Mouse (Mus musculus): ENCODE results near the gene 4930442H23Rik. TPM values are rescaled to one million over a fixed set of nuclear protein-coding genes. Genes with fewer than 3 reads are reported as not detected.

4930442H23Rik gene
- total RNA-seq, 4 experiments from 2014 or later, result not detected

GRCm38 (mm10) chr10:81145778-81146177, 37.9 kb downstream of the 4930442H23Rik start:
- DNase-seq (ENCODE audit: low spot score in 2 of 2), result no peak

- DNase-seq (ENCODE audit: low spot score in 2 of 2), result no peak
These were observed 38.3 kb downstream of the 4930442H23Rik start for GRCm38 (mm10) chr10:81145307-81145706.

DNA sequence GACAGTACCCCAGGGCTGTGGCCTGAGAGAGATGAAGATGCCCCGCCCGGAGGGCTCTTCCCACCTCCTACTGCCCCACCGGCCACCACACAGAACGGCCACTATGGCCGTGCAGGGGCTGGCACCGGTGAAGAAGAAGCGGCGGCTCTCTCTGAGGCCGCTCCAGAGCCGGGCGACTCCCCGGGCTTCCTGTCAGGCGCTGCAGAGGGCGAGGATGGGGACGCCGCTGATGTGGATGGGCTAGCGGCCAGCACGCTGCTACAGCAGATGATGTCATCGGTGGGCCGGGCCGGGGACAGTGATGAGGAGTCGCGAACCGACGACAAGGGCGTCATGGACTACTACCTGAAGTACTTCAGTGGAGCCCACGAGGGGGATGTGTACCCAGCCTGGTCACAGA, 39.0 kb downstream of the 4930442H23Rik start:
- DNase-seq (ENCODE audit: low spot score in 2 of 2), result no peak

- no peak for DNase-seq (ENCODE audit: low spot score in 2 of 2)
These were observed 39.7 kb downstream of the 4930442H23Rik start for GRCm38 (mm10) chr10:81143845-81144437.

GRCm38 (mm10) chr10:81143157-81143633, 40.5 kb downstream of the 4930442H23Rik start:
- no peak for DNase-seq (ENCODE audit: low spot score in 2 of 2)

GRCm38 (mm10) chr10:81142551-81142981, 41.1 kb downstream of the 4930442H23Rik start:
- DNase-seq (ENCODE audit: low spot score in 2 of 2), result no peak

- DNase-seq (ENCODE audit: low spot score in 2 of 2), result no peak
These were observed 42.0 kb downstream of the 4930442H23Rik start for GRCm38 (mm10) chr10:81141455-81142210.

GRCm38 (mm10) chr10:81140717-81141454, 42.8 kb downstream of the 4930442H23Rik start:
- DNase-seq (ENCODE audit: low spot score in 2 of 2), result no peak

DNA sequence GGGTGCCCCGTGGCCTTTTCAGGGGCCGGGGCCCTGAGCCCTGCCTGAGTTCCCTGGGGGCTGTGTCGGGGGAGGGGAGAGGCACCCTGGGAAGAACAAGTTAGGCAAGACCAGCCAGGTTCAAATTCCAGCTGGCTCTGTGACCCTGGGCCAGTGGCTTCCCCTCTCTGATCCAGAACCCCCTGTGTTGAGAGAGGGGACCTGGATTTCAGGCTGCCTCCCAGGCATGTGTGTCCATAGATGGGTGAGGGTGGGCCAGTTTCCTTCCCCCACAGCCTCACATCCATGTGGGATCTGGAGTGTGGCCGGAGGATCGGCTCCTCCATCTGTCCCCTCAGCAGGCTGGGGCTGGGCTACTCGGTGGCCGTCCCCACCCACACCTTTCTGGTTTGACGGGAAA, 43.6 kb downstream of the 4930442H23Rik start:
- DNase-seq (ENCODE audit: low spot score in 2 of 2), result no peak

- DNase-seq (ENCODE audit: low spot score in 2 of 2), result no peak
These were observed 44.2 kb downstream of the 4930442H23Rik start for GRCm38 (mm10) chr10:81139529-81139846.

- DNase-seq (ENCODE audit: low spot score in 2 of 2), result no peak
These were observed 44.7 kb downstream of the 4930442H23Rik start for GRCm38 (mm10) chr10:81138821-81139528.

DNA sequence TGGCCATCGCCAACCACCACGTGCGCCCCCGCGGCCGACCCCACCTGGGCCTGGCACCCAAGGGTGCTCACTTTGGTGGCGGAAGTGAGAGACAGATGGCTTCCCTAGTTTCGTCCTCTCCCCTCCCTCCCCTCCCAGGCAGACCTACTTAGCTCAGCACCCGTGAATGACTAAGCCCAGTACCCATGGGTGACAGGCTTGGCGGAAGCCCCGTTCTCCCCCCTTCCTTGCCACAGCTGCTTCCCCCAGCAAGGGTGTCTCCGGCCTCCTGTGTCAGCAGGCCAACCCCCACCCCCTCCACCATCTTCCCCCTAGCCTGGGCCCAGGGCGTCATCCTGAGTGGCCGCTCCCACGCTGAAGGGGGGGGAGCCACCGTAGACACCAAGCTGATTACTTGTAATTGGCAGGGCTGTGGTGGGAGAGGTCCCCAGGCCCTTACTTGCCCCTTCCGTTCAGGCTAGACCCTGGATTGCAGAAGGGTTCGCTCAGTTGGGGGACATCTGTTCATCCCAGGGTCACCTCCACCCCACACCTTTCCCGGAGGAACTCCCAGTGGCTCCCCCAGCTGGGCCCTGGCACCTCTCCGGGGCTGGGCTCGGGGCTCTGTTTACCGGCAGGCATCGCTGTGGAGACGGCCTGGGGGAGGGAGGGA, 45.4 kb downstream of the 4930442H23Rik start:
- DNase-seq (ENCODE audit: low spot score in 2 of 2), result peak in 1 of 2 experiments; percentile 47

DNA sequence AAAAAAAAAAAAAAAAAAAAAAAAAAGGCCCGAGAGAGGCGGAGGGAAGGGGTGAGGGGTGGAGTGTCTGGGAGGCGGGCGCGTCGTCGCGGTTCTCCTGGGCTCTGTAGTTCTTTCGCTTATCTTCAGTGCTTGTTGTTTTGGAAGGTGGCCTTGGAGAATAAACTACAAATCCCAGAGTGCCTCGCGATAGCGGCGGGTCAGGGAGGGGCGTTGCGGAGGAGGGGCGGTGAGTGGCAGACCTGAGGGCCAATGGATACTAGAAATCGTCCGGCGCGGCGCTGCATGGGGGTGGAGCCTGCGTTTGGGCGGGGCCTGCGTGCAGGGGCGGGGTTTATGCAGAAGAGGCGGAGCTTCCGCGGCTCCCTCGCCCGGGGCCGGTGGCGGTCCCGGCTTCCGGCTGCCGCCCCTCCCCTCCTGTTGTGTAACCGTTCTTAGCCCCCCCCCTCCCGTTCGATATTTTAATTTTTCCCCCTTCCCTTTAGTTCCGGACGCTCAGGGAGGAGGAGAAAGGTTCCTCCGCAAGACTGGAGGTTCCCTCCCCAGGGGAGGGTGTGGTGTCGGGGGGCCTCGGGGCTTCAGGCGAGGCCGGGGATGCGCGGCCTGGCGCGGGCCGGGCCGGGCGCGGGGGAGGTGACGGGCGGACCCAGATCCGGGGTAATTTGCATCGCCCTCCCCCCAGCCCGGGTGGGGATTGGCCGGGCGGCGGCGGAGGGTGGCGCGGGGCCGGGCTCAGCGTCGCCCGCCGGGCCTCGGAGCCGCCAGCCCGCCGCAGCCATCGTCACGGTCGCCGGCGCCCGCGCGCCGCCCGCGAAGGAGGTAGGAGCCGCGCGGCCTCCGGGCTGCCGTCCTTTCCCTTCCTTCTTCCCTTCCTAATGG, 46.2 kb downstream of the 4930442H23Rik start:
- DNase-seq (ENCODE audit: low spot score in 2 of 2), result peak; percentile 98

DNA sequence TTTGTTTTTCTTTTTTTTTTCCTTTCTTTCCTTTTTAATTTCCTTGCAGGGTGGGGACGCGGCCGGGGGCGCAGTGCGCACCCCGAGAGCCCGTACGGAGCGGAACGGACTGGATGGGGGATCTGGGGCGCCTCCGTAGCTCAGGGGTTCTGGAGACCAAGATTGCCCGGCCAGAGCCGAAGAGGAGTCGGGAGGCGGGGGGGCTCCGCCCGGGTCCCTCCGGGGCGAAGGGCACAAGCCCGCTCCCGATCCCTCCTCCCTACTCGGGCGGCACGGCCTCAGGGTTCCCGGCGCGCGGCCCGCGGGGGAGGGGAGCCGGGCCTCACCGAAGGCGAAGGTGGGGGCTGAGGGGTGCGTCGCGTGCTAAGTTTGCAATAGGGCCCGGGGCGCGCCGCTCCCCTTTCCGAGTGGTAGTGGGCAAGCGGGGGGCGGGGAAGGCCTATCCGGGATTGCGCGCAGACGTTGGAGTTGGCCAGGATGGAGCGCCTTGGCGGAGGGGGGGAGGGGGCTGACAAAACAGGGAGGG, 46.9 kb downstream of the 4930442H23Rik start:
- peak; percentile 83 to 86 for DNase-seq (ENCODE audit: low spot score in 2 of 2)

GRCm38 (mm10) chr10:81135831-81136705, 47.6 kb downstream of the 4930442H23Rik start:
- DNase-seq (ENCODE audit: low spot score in 2 of 2), result peak; percentile 55 to 61

- DNase-seq (ENCODE audit: low spot score in 2 of 2), result no peak
These were observed 48.5 kb downstream of the 4930442H23Rik start, which contains the start of gene Zbtb7a for GRCm38 (mm10) chr10:81134966-81135681. TSS of gene Zbtb7a (plus strand) at chr10:81135220.

GRCm38 (mm10) chr10:81134181-81134587, 49.5 kb downstream of the 4930442H23Rik start:
- peak; percentile 57 for DNase-seq (ENCODE audit: low spot score in 2 of 2)

All from gastrocnemius, adult 8-10 months (tissue).